Mouse (Mus musculus) intestine, embryonic 14.5 days (tissue): ENCODE data around the gene Mettl9. TPM values are rescaled to one million over a fixed set of nuclear protein-coding genes. Genes with fewer than 3 reads are reported as not detected.
"Not testable (repeated sequence)": the region's sequence is repeated elsewhere in the genome, so short reads cannot be mapped to it uniquely, and the experiment has no call there.

Experiments
- ATAC-seq: fragments of 200-750 bp; cut with Nextera tagmentation; replicated peaks from 2 replicates; pipeline ENCODE4 v1.8.0; 2017; ENCODE audit warnings: low read depth, moderate number of reproducible peaks, moderate TSS enrichment, moderate library complexity; ENCODE audit not compliant: low FRiP score, low TSS enrichment
- DNase-seq: peaks from one replicate; pipeline ENCODE4 v3.0.0-alpha.2; 2018; ENCODE audit warnings: low spot score
- H3K27ac ChIP-seq: fragments of 300-500 bp; sonication (generic); 2 replicates; pipeline ENCODE4 v1.5.1; 2014; ENCODE audit warnings: low read depth, mild to moderate bottlenecking, control low read depth
- H3K27me3 ChIP-seq: fragments of 300-500 bp; sonication (generic); replicated peaks from 2 replicates; pipeline ENCODE4 v1.6.1; 2014; ENCODE audit warnings: low read length, control low read depth; ENCODE audit not compliant: control insufficient read depth, insufficient read depth
- H3K36me3 ChIP-seq: fragments of 300-500 bp; sonication (generic); 2 replicates; pipeline ENCODE4 v1.6.1; 2014; ENCODE audit warnings: low read length, control low read depth; ENCODE audit not compliant: control insufficient read depth, insufficient read depth
- H3K4me1 ChIP-seq: fragments of 300-500 bp; sonication (generic); replicated peaks from 2 replicates; pipeline ENCODE4 v1.6.1; 2014; ENCODE audit warnings: low read length, control low read depth, mixed read lengths; ENCODE audit not compliant: control insufficient read depth, insufficient read depth
- H3K4me2 ChIP-seq: fragments of 300-500 bp; sonication (generic); 2 replicates; pipeline ENCODE4 v1.6.1; 2014; ENCODE audit warnings: low read length
- H3K4me3 ChIP-seq: fragments of 300-500 bp; sonication (generic); 2 replicates; pipeline ENCODE4 v1.5.1; 2014; ENCODE audit warnings: low read depth, low read length, control low read depth, mixed read lengths
- H3K9ac ChIP-seq: fragments of 300-500 bp; sonication (generic); 2 replicates; pipeline ENCODE4 v1.6.1; 2014; ENCODE audit warnings: mild to moderate bottlenecking, low read length
- H3K9me3 ChIP-seq: fragments of 300-500 bp; sonication (generic); 2 replicates; pipeline ENCODE4 v1.6.1; 2016; ENCODE audit warnings: low read length, control low read depth; ENCODE audit not compliant: control insufficient read depth
- WGBS: fragments of 180-500 bp; shearing (Covaris S2); extraction: QIAGEN DNeasy Blood & Tissue Kit; methylation state at CpG from one replicate; pipeline ENCODE4 v1.1.7; 2014; 5-methylcytosine and 5-hydroxymethylcytosine counted together
- polyA plus RNA-seq: library from polyadenylated mRNA; unstranded; fragments of >200 nt; fragmentation: Nextera tagmentation; extraction: Ambion mirVana; gene quantifications from 2 replicates; pipeline ENCODE4 v1.2.1, GENCODE M21; 2014

Gene Mettl9
- polyA plus RNA-seq, 1 experiment from 2014 or later, result 162 TPM

DNA sequence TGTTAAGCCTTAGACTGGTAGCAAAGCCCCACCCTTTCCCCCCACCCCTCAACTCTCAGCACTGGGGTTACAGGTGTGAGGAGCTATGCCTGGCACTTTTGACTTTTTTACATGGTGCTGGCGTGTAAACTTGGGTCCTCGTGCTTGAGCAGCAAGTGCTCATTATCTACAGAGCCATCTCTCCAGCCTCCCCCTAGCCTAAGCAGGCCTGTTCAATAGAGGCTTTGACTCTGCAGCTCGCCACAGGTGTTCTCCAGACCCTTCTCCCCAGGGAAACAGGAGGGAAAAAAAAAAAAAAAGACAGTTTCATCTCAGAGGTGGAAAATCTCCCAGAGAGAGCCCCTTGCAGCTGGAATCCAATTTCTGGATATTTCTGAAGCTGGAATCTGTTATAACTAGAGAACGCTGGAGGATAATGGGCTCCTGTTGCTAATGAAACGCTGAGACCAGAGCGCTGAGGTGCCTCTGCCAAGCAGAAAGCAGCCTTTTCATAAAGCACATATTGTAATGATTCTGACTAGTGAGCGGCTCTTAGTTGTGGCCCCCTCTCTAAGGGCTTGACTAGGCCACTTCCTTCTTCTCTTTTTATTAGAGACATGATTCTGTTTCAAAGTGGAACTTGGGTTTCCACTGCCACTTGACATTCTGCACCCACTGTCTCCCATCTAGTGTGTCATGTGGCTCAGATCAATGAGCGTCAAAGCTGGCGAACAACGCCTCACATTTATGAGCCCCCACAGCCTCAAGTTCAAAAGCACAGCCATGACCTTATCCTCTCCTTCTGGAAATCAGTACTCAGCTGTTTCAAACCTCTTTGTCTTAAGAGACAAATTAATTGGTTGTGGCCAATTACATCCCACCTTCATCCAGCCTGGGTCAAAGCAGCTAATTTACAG, 22.2 kb upstream of the Mettl9 start:
- Histone ChIP-seq H3K9me3 (no peaks in the 10 kb centered on the region), H3K4me1 (no peaks in the 10 kb centered on the region), H3K36me3 (no peaks in the 10 kb centered on the region), H3K9ac (no peak overlapping the region), H3K27me3 (no peaks in the 10 kb centered on the region), H3K4me2 (no peak overlapping the region), H3K4me3 (no peak overlapping the region), H3K27ac (no peak overlapping the region)
- ATAC-seq (no peak), DNase-seq (no peak)
- WGBS, result 65% methylated on average over 10 of the region's 10 CpGs

DNA sequence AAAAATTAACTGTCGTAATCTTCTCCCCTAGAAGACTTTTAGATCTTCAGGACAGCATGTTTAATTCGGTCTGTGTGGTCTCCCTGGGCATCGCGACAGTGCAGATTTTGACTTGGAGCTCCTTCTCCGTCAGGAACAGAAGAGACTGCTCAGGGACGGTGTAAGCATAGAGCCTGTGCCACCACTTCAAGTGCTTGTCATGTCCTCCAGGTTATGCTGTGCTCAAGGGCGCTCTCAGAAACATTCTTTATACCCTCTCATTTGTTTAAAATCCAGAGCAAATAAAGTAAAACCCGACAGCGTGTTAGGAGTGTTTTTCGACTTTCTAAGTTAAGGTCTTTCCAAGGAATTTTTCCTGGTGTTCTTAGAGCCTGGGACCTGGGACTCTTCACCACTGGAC, 19.8 kb upstream of the Mettl9 start:
- Histone ChIP-seq H3K4me3 (no peak overlapping the region), H3K36me3 (no peaks in the 10 kb centered on the region), H3K4me1 (no peaks in the 10 kb centered on the region), H3K9ac (no peak overlapping the region), H3K9me3 (no peaks in the 10 kb centered on the region), H3K27me3 (no peaks in the 10 kb centered on the region), H3K4me2 (no peak overlapping the region), H3K27ac (no peak overlapping the region)
- ATAC-seq (no peak), DNase-seq (no peak)
- WGBS, result 79% methylated on average over 10 of the region's 10 CpGs

DNA sequence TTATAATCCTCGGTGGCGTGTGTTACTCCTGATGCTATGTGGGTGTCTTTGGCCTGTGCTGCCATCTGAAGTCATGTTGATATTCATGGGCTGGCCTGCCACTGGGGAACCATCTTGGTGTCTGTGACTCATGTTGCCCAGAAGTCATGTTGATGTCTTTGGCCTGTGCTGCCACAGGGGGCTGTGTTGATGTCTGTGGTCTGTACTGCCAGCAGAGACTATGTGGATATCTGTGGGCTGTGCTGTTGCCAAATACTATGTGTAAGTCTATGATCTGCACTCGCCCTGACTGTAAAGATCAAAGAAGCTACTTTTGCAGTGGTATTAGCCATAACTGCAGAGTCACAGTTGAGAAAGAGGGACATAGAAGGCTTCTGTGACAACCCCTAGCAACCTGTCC, 15.5 kb upstream of the Mettl9 start:
- H3K4me2 ChIP-seq, result no peak overlapping the region
- H3K9me3 ChIP-seq, result no peaks in the 10 kb centered on the region
- no peak overlapping the region for H3K27ac ChIP-seq
- H3K36me3 ChIP-seq, result no peaks in the 10 kb centered on the region
- no peak for DNase-seq
- no peaks in the 10 kb centered on the region for H3K4me1 ChIP-seq
- no peak for ATAC-seq
- H3K9ac ChIP-seq, result no peak overlapping the region
- WGBS, result 86% methylated on average over 3 of the region's 3 CpGs
- no peaks in the 10 kb centered on the region for H3K27me3 ChIP-seq
- no peak overlapping the region for H3K4me3 ChIP-seq

DNA sequence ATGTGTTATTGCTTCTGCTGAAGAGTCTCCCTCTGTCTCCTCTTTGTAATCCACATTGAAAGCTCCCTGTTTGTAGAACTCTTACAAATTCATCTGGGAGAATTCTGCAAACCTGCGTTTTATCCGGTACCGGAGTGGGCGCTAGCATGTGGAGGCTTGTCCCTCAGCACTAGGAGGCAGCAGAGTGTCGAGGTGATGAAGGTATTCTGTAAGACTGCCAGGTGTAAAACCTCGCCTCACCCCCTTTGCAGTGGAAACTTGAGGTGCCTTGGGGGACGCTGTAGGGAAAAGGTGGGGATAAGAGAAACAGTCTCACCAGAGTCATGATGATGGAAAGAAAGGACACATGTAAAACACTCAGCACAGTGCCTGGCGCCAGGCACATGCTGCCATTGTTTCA, 14.0 kb upstream of the Mettl9 start:
- Histone ChIP-seq H3K9me3 (no peaks in the 10 kb centered on the region), H3K27ac (no peak overlapping the region), H3K9ac (no peak overlapping the region), H3K27me3 (no peaks in the 10 kb centered on the region), H3K4me1 (no peaks in the 10 kb centered on the region), H3K4me3 (no peak overlapping the region), H3K4me2 (no peak overlapping the region), H3K36me3 (no peaks in the 10 kb centered on the region)
- ATAC-seq (no peak), DNase-seq (no peak)
- WGBS, result 39% methylated on average over 8 of the region's 8 CpGs

DNA sequence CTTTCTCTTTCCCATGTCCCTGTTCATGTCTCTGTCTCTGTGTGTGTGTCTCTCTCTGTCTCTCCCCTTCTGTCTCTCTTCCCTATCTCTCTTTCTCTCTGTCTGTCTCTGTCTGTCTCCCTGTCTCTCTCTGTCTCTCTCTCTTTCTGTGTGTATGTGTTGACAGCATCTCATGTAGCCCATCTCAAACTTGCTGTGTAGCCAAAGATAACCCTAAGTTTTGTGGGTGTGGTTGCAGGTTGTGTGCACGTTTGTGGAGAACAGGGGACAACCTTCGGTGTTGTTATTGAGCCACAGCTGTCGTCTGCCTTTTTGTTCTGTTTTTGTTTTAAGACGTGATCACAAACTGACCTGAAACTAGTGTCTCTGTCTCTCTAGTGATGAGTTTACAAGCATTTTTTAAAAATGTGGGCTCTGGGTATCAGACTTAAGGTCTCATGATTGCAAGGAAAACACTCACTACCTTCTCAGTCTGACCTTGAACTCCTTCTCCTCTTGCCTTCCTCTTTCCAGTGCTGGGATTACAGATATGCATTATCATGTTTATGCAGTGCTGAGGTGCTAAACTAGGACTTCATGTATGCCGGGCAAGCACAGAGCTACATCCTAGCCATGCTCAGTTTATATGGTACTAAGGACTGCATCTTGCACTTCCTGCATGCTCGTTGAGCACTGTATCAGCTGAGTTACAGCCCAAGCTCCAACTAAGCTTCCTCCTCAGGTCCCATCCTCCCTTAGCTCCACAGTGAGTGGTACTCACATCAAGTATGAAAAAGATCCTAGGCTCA, 8.8 kb upstream of the Mettl9 start:
- H3K27me3 ChIP-seq, result no peaks in the 10 kb centered on the region
- no peak for ATAC-seq
- WGBS, result 72% methylated on average over 6 of the region's 6 CpGs

GRCm38 (mm10) chr7:121026300-121026699, 7.9 kb upstream of the Mettl9 start:
- WGBS, result 54% methylated on average over 3 of the region's 3 CpGs
- no peak for ATAC-seq
- Histone ChIP-seq H3K9me3 (no peaks in the 10 kb centered on the region), H3K36me3 (no peaks in the 10 kb centered on the region), H3K27ac (no peak overlapping the region), H3K27me3 (0 out of 2 replicates have a peak, but pooled peaks cover 2% of the 10 kb centered on the region), H3K4me1 (no peaks in the 10 kb centered on the region), H3K4me3 (no peak overlapping the region), H3K4me2 (no peak overlapping the region), H3K9ac (no peak overlapping the region)
- no peak for DNase-seq

More for the DNA sequence above, 8.8 kb upstream of the Mettl9 start:
- no peak for DNase-seq
- no peak overlapping the region for H3K4me3 ChIP-seq
- no peaks in the 10 kb centered on the region for H3K4me1 ChIP-seq
- H3K9me3 ChIP-seq, result no peaks in the 10 kb centered on the region
- H3K4me2 ChIP-seq, result no peak overlapping the region
- H3K27ac ChIP-seq, result no peak overlapping the region
- H3K36me3 ChIP-seq, result no peaks in the 10 kb centered on the region
- H3K9ac ChIP-seq, result no peak overlapping the region

DNA sequence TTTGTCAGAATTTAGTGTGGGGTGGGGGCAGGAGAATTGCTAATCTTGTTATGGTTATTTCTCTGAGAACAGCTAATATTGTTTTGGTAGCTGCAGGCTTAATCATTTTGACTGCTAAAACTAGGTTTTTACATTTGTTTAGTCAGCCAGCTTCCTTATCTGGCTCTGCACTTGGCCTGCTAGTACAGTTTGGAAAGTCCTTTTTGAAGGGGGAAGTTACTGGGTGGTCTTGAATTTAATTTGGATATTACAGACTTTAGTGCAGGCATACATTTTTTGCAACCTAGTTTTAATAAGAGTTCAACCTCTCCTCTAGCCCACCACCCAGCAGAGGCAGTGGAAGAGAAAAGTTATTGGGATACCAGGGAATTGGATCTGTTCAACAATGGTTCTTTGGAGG, 4.3 kb upstream of the Mettl9 start:
- H3K9me3 ChIP-seq, H3K4me1 ChIP-seq, H3K36me3 ChIP-seq, ATAC-seq, H3K27me3 ChIP-seq, H3K9ac ChIP-seq, DNase-seq, H3K27ac ChIP-seq, H3K4me3 ChIP-seq, H3K4me2 ChIP-seq: not testable (repeated sequence)

- under 1% methylated on average over 42 of the region's 63 CpGs for WGBS
- H3K9me3 ChIP-seq, result no peaks in the 10 kb centered on the region
- H3K4me3 ChIP-seq, result peak overlapping the region; percentile 96
- H3K4me1 ChIP-seq, result peaks cover 28% of the 10 kb centered on the region
- no peaks in the 10 kb centered on the region for H3K36me3 ChIP-seq
- peak; percentile 80 for ATAC-seq
- H3K27ac ChIP-seq, result peak overlapping the region; percentile 97
- H3K9ac ChIP-seq, result peak overlapping the region; percentile 99
- peak overlapping the region; percentile 78 for H3K4me2 ChIP-seq
- H3K27me3 ChIP-seq, result 0 out of 2 replicates have a peak, but pooled peaks cover 7% of the 10 kb centered on the region
- no peak for DNase-seq
These were observed 476 bp downstream of the Mettl9 start for GRCm38 (mm10) chr7:121034701-121035141.
